Mouse (Mus musculus) monocyte, adult 2 months (primary cell): ENCODE measurements around the gene Spata31d1d.

Experiments
- DNase-seq, 2 experiments: peaks; one replicate each; pipeline ENCODE4 v3.0.0; 2022; ENCODE audit warnings: low spot score in 2 of 2, low read depth in 1 of 2

Gene Spata31d1d

DNA sequence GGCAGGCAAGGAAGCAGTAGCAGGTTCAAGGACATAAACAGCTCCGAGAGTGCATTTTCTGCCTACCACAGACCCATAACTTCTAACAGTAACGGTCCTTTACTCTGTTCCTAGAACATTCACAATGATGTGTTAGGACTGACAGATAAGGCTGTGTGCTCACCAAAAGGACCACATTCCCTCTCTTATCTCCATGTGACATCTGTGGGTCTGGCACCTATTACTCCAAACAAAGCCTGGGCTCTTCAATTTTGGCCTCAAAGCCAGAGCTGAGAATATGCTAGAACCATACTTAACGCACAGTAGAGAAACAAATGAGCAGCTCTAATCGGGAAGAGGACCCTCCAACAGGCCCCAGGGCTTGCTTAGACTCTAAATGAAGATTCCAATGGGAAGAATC, 51.6 kb downstream of the Spata31d1d start:
- no peak for DNase-seq

DNA sequence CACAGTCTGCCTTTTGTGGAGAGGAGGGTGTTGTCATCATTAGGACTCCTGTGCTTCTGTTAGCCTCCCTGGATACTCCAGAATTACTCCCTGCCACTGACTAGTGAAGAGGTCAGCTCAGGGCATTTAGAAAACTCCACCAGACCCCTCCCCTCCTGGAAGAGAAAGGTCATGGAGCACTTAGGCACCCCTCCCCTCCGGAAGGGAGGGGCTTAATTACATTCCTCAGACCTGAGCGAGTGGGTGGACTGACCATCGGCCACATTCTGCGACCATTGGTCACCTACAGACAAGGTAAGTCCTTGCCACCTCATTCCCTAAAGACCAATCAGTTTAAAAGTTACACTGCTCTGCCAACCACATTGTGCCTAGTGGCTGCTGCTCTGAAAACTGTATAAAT, 52.2 kb downstream of the Spata31d1d start:
- DNase-seq = no peak

GRCm38 (mm10) chr13:59676316-59677229, 55.0 kb downstream of the Spata31d1d start:
- DNase-seq = no peak
